Comparison of ENCODE assay signal across 10 mouse cellular contexts in the genomic region with DNA sequence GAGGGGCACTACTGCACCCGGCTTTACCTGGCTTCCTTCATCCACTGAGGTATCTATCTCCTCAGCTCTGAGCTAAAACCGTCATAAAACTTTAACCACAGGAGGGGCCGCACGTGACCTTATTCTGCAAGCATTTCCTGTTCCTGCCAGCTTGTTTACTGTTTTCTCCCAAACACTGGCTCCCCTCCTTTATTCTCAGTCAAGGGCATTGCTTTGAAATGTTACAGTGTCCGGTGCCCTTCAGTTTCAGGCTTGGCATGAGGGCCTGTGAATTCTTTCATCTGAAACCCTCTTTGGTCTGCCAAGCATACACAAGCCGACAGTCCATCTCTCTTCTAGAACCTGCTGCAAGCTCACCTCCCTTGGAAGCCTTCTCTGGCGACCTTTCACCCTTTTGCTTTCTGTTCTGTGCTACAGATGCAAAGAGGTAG. TPM values are rescaled to one million over a fixed set of nuclear protein-coding genes. Genes with fewer than 3 reads are reported as not detected.
DNase-seq lines count a peak whose midpoint lies in the region; ATAC-seq lines count a peak whose summit lies in the region.
"Had no signal": no experiment of that assay in that cellular context is flagged by ENCODE, and none has a peak within 500 bp of the region (broad histone marks: within the 10 kb centered on the region; RNA-seq: fewer than 3 reads in every experiment).

No protein-coding gene starts in this region.

- no peaks in the 10 kb centered on the region for H3K36me3 ChIP-seq in forebrain, embryonic 10.5 days (replicated peaks)
- H3K36me3 ChIP-seq in forebrain, embryonic 11.5 days (ENCODE audit: control insufficient read depth, insufficient read depth, low read length), result no peaks in the 10 kb centered on the region
- no peaks in the 10 kb centered on the region for H3K36me3 ChIP-seq in embryonic facial prominence, embryonic 12.5 days
- H3K36me3 ChIP-seq in kidney, embryonic 14.5 days (ENCODE audit: control insufficient read depth, insufficient read depth, low read length), result no peaks in the 10 kb centered on the region
- H3K36me3 ChIP-seq in stomach, embryonic 15.5 days, result no peaks in the 10 kb centered on the region
- H3K36me3 ChIP-seq: hindbrain, embryonic 12.5 days; midbrain, embryonic 13.5 days had no signal

- no peaks in the 10 kb centered on the region for H3K27me3 ChIP-seq in forebrain, embryonic 10.5 days (ENCODE audit: poor library complexity, severe bottlenecking)
- no peaks in the 10 kb centered on the region for H3K27me3 ChIP-seq in forebrain, embryonic 11.5 days (ENCODE audit: control insufficient read depth, insufficient read depth, low read length)
- H3K27me3 ChIP-seq in embryonic facial prominence, embryonic 12.5 days, result no peaks in the 10 kb centered on the region
- no peaks in the 10 kb centered on the region for H3K27me3 ChIP-seq in kidney, embryonic 14.5 days (ENCODE audit: control insufficient read depth, insufficient read depth, low read length)
- no peaks in the 10 kb centered on the region for H3K27me3 ChIP-seq in stomach, embryonic 15.5 days (replicated peaks)
- H3K27me3 ChIP-seq: hindbrain, embryonic 12.5 days; midbrain, embryonic 13.5 days had no signal

- no peak overlapping the region for H3K4me3 ChIP-seq in forebrain, embryonic 10.5 days
- H3K4me3 ChIP-seq in forebrain, embryonic 11.5 days (ENCODE audit: low read depth, low read length), result no peak overlapping the region
- H3K4me3 ChIP-seq in embryonic facial prominence, embryonic 12.5 days, result no peak overlapping the region
- no peak overlapping the region for H3K4me3 ChIP-seq in kidney, embryonic 14.5 days (ENCODE audit: low read length)
- H3K4me3 ChIP-seq in stomach, embryonic 15.5 days (replicated peaks), result no peak overlapping the region
- H3K4me3 ChIP-seq: hindbrain, embryonic 12.5 days; midbrain, embryonic 13.5 days had no signal

- H3K4me1 ChIP-seq in forebrain, embryonic 10.5 days, result peaks cover 45% of the 10 kb centered on the region
- H3K4me1 ChIP-seq in forebrain, embryonic 11.5 days (replicated peaks; ENCODE audit: control insufficient read depth, insufficient read depth, low read length), result peaks cover 2% of the 10 kb centered on the region; the same call in 1 of the 2 replicates
- peaks cover 19% of the 10 kb centered on the region for H3K4me1 ChIP-seq in embryonic facial prominence, embryonic 12.5 days
- peaks cover 57% of the 10 kb centered on the region for H3K4me1 ChIP-seq in kidney, embryonic 14.5 days (ENCODE audit: control insufficient read depth, insufficient read depth, low read length)
- peaks cover 22% of the 10 kb centered on the region; the same call in 1 of the 2 replicates for H3K4me1 ChIP-seq in stomach, embryonic 15.5 days

- no peaks in the 10 kb centered on the region; the same call in 1 of the 2 replicates for H3K9me3 ChIP-seq in forebrain, embryonic 10.5 days
- H3K9me3 ChIP-seq in forebrain, embryonic 11.5 days (ENCODE audit: control insufficient read depth, low read length), result no peaks in the 10 kb centered on the region
- H3K9me3 ChIP-seq in embryonic facial prominence, embryonic 12.5 days, result no peaks in the 10 kb centered on the region
- no peaks in the 10 kb centered on the region for H3K9me3 ChIP-seq in kidney, embryonic 14.5 days (ENCODE audit: control insufficient read depth, low read length)
- no peaks in the 10 kb centered on the region for H3K9me3 ChIP-seq in stomach, embryonic 15.5 days
- H3K9me3 ChIP-seq: hindbrain, embryonic 12.5 days; midbrain, embryonic 13.5 days had no signal

- ATAC-seq in forebrain, embryonic 11.5 days (replicated peaks; ENCODE audit: low FRiP score), result no peak
- ATAC-seq in embryonic facial prominence, embryonic 12.5 days (ENCODE audit: insufficient number of reproducible peaks, insufficient read depth, low FRiP score, low TSS enrichment), result no peak
- no peak for ATAC-seq in kidney, embryonic 14.5 days (ENCODE audit: low FRiP score, low TSS enrichment)
- ATAC-seq in stomach, embryonic 15.5 days (ENCODE audit: insufficient read depth, low FRiP score, low read depth), result no peak
- no peak for ATAC-seq in megakaryocyte-erythroid progenitor cell, adult 5-6 weeks (replicated peaks; ENCODE audit: low FRiP score, low TSS enrichment, poor library complexity, severe bottlenecking)
- ATAC-seq: midbrain, embryonic 13.5 days had no signal

- no peak for DNase-seq in forebrain, embryonic 10.5 days (ENCODE audit: extremely low spot score, low spot score)
- no peak for DNase-seq in forebrain, embryonic 11.5 days (ENCODE audit: low spot score)
- no peak for DNase-seq in frontal cortex, postnatal 36 days (ENCODE audit: low spot score in 2 of 2)
- DNase-seq in layer of hippocampus, postnatal 25 days (ENCODE audit: extremely low spot score in 1 of 2, low spot score in 1 of 2), result no peak

- H3K27ac ChIP-seq in forebrain, embryonic 10.5 days, result 0 out of 2 replicates have a peak overlapping the region, but pooled peaks have one; percentile 40
- no peak overlapping the region for H3K27ac ChIP-seq in forebrain, embryonic 11.5 days (ENCODE audit: low read depth, low read length)
- peak overlapping the region; percentile 17; the same call in 1 of the 2 replicates for H3K27ac ChIP-seq in embryonic facial prominence, embryonic 12.5 days
- H3K27ac ChIP-seq in kidney, embryonic 14.5 days (ENCODE audit: low read depth, low read length), result peak overlapping the region; percentile 82
- peak overlapping the region; percentile 67 for H3K27ac ChIP-seq in stomach, embryonic 15.5 days
- H3K27ac ChIP-seq: hindbrain, embryonic 12.5 days; midbrain, embryonic 13.5 days had no signal

- no peak overlapping the region for H3K4me2 ChIP-seq in forebrain, embryonic 11.5 days (ENCODE audit: low read depth, low read length, severe bottlenecking)
- no peak overlapping the region for H3K4me2 ChIP-seq in embryonic facial prominence, embryonic 12.5 days (replicated peaks)
- no peak overlapping the region for H3K4me2 ChIP-seq in kidney, embryonic 14.5 days (replicated peaks; ENCODE audit: low read depth, low read length)
- H3K4me2 ChIP-seq in stomach, embryonic 15.5 days, result 0 out of 2 replicates have a peak overlapping the region, but pooled peaks have one; percentile 1
- H3K4me2 ChIP-seq: hindbrain, embryonic 12.5 days; midbrain, embryonic 13.5 days had no signal

- 67% methylated on average over 7 of the region's 7 CpGs for WGBS in forebrain, embryonic 10.5 days
- 69% methylated on average over 7 of the region's 7 CpGs for WGBS in forebrain, embryonic 11.5 days
- WGBS in embryonic facial prominence, embryonic 12.5 days, result 52% methylated on average over 7 of the region's 7 CpGs
- WGBS in kidney, embryonic 14.5 days, result 42% methylated on average over 7 of the region's 7 CpGs
- 41% methylated on average over 7 of the region's 7 CpGs for WGBS in stomach, embryonic 15.5 days

- no peak overlapping the region for H3K9ac ChIP-seq in forebrain, embryonic 11.5 days (ENCODE audit: low read length)
- no peak overlapping the region for H3K9ac ChIP-seq in embryonic facial prominence, embryonic 12.5 days
- H3K9ac ChIP-seq in kidney, embryonic 14.5 days (ENCODE audit: low read depth, low read length), result no peak overlapping the region
- H3K9ac ChIP-seq in stomach, embryonic 15.5 days, result no peak overlapping the region
- H3K9ac ChIP-seq: hindbrain, embryonic 12.5 days; midbrain, embryonic 13.5 days had no signal

RNA-seq across cellular contexts. Expression of gene Terf2, which starts 22.5 kb away (rescaled TPM):
- 17.0 and 19.6 TPM in 2 replicates for polyA plus RNA-seq in forebrain, embryonic 10.5 days (2016; fragmentation: Nextera tagmentation; extraction: Ambion mirVana)
- 15.9 and 18.3 TPM in 2 replicates for polyA plus RNA-seq in forebrain, embryonic 11.5 days (2014; fragmentation: Nextera tagmentation; extraction: Ambion mirVana)
- polyA plus RNA-seq in embryonic facial prominence, embryonic 12.5 days (2016; fragmentation: Nextera tagmentation; extraction: Ambion mirVana), result 22.4 and 23.6 TPM in 2 replicates
- 15.8 and 19.2 TPM in 2 replicates for polyA plus RNA-seq in kidney, embryonic 14.5 days (2014; fragmentation: Nextera tagmentation; extraction: Ambion mirVana)
- polyA plus RNA-seq in stomach, embryonic 15.5 days (2015; fragmentation: Nextera tagmentation; extraction: Ambion mirVana), result 16.1 and 16.7 TPM in 2 replicates
- 10 to 100 TPM; 31.2 to 35.8 TPM for total RNA-seq in layer of hippocampus, postnatal 25 days (2021)
- total RNA-seq in megakaryocyte-erythroid progenitor cell, adult 5-6 weeks (2014; fragmentation: Nextera tagmentation), result 48.8 and 52.7 TPM in 2 replicates
- 25.6 and 39.7 TPM in 2 replicates for total RNA-seq in megakaryocyte-erythroid progenitor cell, adult 5-6 weeks (2017)

RNA-seq across cellular contexts. Expression of gene Cyb5b, which starts 31.6 kb away (rescaled TPM):
- 169 and 173 TPM in 2 replicates for polyA plus RNA-seq in forebrain, embryonic 10.5 days (2016; fragmentation: Nextera tagmentation; extraction: Ambion mirVana)
- 168 and 173 TPM in 2 replicates for polyA plus RNA-seq in forebrain, embryonic 11.5 days (2014; fragmentation: Nextera tagmentation; extraction: Ambion mirVana)
- 96.4 and 106 TPM in 2 replicates for polyA plus RNA-seq in embryonic facial prominence, embryonic 12.5 days (2016; fragmentation: Nextera tagmentation; extraction: Ambion mirVana)
- 67.0 and 152 TPM in 2 replicates for polyA plus RNA-seq in kidney, embryonic 14.5 days (2014; fragmentation: Nextera tagmentation; extraction: Ambion mirVana)
- polyA plus RNA-seq in stomach, embryonic 15.5 days (2015; fragmentation: Nextera tagmentation; extraction: Ambion mirVana), result 92.0 and 108 TPM in 2 replicates
- total RNA-seq in layer of hippocampus, postnatal 25 days (2021), result 100 to 1,000 TPM in 1 of 2 experiments, 10 to 100 TPM in 1; 93.9 to 105 TPM
- total RNA-seq in megakaryocyte-erythroid progenitor cell, adult 5-6 weeks (2014; fragmentation: Nextera tagmentation), result 34.9 and 35.4 TPM in 2 replicates
- total RNA-seq in megakaryocyte-erythroid progenitor cell, adult 5-6 weeks (2017), result 39.3 and 46.4 TPM in 2 replicates

RNA-seq across cellular contexts. Expression of gene Tmed6, which starts 53.4 kb away (rescaled TPM):
- polyA plus RNA-seq in forebrain, embryonic 10.5 days (2016; fragmentation: Nextera tagmentation; extraction: Ambion mirVana), result not detected in 2 replicates
- not detected in 2 replicates for polyA plus RNA-seq in forebrain, embryonic 11.5 days (2014; fragmentation: Nextera tagmentation; extraction: Ambion mirVana)
- polyA plus RNA-seq in embryonic facial prominence, embryonic 12.5 days (2016; fragmentation: Nextera tagmentation; extraction: Ambion mirVana), result not detected in 2 replicates
- 22.5 and 31.9 TPM in 2 replicates for polyA plus RNA-seq in kidney, embryonic 14.5 days (2014; fragmentation: Nextera tagmentation; extraction: Ambion mirVana)
- 86.6 and 115 TPM in 2 replicates for polyA plus RNA-seq in stomach, embryonic 15.5 days (2015; fragmentation: Nextera tagmentation; extraction: Ambion mirVana)
- total RNA-seq in layer of hippocampus, postnatal 25 days (2021), result not detected
- total RNA-seq in megakaryocyte-erythroid progenitor cell, adult 5-6 weeks (2014; fragmentation: Nextera tagmentation), result not detected in 2 replicates
- total RNA-seq in megakaryocyte-erythroid progenitor cell, adult 5-6 weeks (2017), result not detected in 2 replicates
- polyA plus RNA-seq: hindbrain, embryonic 12.5 days; midbrain, embryonic 13.5 days had no signal

Comparison
In these comparisons a context has a peak if more than half of its experiments do, and no peak if none do; other contexts are left out.
1. RNA of gene Tmed6, which starts 53.4 kb away (polyA plus RNA-seq): 86.6 to 115 TPM in stomach, embryonic 15.5 days and 22.5 to 31.9 TPM in kidney, embryonic 14.5 days; not detected in forebrain, embryonic 10.5 days, not detected in forebrain, embryonic 11.5 days and not detected in embryonic facial prominence, embryonic 12.5 days; every median in the first group is over 10 times any median in the second.